Mouse (Mus musculus) E14TG2a.4 (cell line): ENCODE measurements at regions not wholly inside any gene's neighbourhood (a gene's known extent, or its start where the extent isn't known, plus 50 kb on each side); places are given as distances from the start of the nearest gene placed in this dataset.

Experiments used
- CTCF ChIP-seq: conservative IDR thresholded peaks from 2 replicates; pipeline ENCODE4 v1.5.1; 2014; ENCODE audit warnings: low read length
- NANOG ChIP-seq: IDR thresholded peaks from 2 replicates; pipeline ENCODE4 v1.6.1; 2014; ENCODE audit warnings: borderline replicate concordance, low read length, mixed read lengths
- POU5F1 ChIP-seq: IDR thresholded peaks from 2 replicates; pipeline ENCODE4 v1.6.1; 2014; ENCODE audit warnings: low read length, borderline replicate concordance

GRCm38 (mm10) chr10:97160892-97161291, 318.5 kb upstream of the Dcn start:
- TF ChIP-seq CTCF (no peak), NANOG (no peak), POU5F1 (no peak)
